Mouse (Mus musculus): ENCODE results near the gene Enoph1. TPM values are rescaled to one million over a fixed set of nuclear protein-coding genes. Genes with fewer than 3 reads are reported as not detected.

Gene Enoph1
- polyA plus RNA-seq, 1 experiment from 2014 or later: 14.0 TPM

DNA sequence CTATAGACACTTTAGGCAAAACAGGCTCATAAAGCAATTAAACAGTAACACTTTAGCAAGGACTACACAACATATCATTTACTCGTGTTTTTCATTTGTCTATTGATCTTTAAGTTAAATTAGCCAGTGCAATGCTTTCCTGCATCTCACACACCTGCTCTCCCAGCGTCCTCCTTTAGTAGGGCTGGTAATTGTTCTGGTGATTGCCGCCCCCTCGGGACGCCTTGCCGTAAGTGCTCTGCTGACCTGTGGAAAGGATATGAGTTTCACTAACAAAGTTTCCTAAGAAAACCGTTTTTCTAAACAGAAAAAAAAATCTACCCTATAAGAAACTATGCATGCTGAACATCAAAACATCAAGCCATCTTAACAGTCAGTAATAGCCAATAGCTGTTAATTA, 3.8 kb upstream of the Enoph1 start:
- ATAC-seq (ENCODE audit: low read depth): no peak
- peaks cover 39% of the 10 kb centered on the region for H3K36me3 ChIP-seq (ENCODE audit: control insufficient read depth, insufficient read depth)
- WGBS (ENCODE audit: insufficient replicate concordance): 73% methylated on average over 7 of the region's 7 CpGs

DNA sequence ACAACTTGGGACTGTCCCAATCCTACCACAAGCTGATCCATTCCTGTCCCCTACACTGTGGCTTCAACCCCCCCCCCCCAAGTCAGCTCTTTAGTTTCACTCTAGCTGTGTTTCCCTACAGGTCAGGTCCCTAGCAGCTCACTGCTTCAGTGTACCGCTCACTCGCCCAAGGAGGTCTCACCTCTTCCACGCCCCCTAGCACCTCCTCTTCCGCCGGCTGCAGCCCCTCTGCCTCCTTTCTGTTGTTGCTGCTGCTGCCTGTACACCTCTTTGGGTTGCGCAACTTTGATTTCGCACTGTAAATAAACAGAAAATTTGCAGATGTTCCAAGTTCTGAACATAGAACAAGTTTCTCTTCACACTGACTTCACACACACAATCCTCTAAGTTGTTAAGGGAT, 3.1 kb upstream of the Enoph1 start:
- no peaks in the 10 kb centered on the region for H3K27me3 ChIP-seq (ENCODE audit: control insufficient read depth, insufficient read depth, low read depth, low read length)
- peaks cover 25% of the 10 kb centered on the region for H3K4me1 ChIP-seq (ENCODE audit: control insufficient read depth, low read depth, low read length)
- no peaks in the 10 kb centered on the region for H3K9me3 ChIP-seq (replicated peaks; ENCODE audit: control insufficient read depth, low read length)
- H3K4me3 ChIP-seq (ENCODE audit: low read depth, low read length): peak overlapping the region; percentile 93
- no peak for ATAC-seq (ENCODE audit: low read depth)
- peak overlapping the region; percentile 78 for H3K4me2 ChIP-seq (ENCODE audit: low read depth, low read length)
- no peak overlapping the region for H3K9ac ChIP-seq (ENCODE audit: low read depth, low read length)
- H3K36me3 ChIP-seq (ENCODE audit: control insufficient read depth, insufficient read depth): peaks cover 39% of the 10 kb centered on the region
- H3K27ac ChIP-seq (ENCODE audit: low read length): no peak overlapping the region
- 40% methylated on average over 7 of the region's 7 CpGs for WGBS (ENCODE audit: insufficient replicate concordance)

More for the DNA sequence above, 3.8 kb upstream of the Enoph1 start:
- no peak overlapping the region for H3K4me3 ChIP-seq (ENCODE audit: low read depth, low read length)
- H3K27ac ChIP-seq (ENCODE audit: low read length): no peak overlapping the region
- H3K9me3 ChIP-seq (replicated peaks; ENCODE audit: control insufficient read depth, low read length): no peaks in the 10 kb centered on the region
- H3K27me3 ChIP-seq (ENCODE audit: control insufficient read depth, insufficient read depth, low read depth, low read length): no peaks in the 10 kb centered on the region
- H3K9ac ChIP-seq (ENCODE audit: low read depth, low read length): no peak overlapping the region
- no peak overlapping the region; the same call in 1 of the 2 replicates for H3K4me2 ChIP-seq (ENCODE audit: low read depth, low read length)
- peaks cover 19% of the 10 kb centered on the region for H3K4me1 ChIP-seq (ENCODE audit: control insufficient read depth, low read depth, low read length)

DNA sequence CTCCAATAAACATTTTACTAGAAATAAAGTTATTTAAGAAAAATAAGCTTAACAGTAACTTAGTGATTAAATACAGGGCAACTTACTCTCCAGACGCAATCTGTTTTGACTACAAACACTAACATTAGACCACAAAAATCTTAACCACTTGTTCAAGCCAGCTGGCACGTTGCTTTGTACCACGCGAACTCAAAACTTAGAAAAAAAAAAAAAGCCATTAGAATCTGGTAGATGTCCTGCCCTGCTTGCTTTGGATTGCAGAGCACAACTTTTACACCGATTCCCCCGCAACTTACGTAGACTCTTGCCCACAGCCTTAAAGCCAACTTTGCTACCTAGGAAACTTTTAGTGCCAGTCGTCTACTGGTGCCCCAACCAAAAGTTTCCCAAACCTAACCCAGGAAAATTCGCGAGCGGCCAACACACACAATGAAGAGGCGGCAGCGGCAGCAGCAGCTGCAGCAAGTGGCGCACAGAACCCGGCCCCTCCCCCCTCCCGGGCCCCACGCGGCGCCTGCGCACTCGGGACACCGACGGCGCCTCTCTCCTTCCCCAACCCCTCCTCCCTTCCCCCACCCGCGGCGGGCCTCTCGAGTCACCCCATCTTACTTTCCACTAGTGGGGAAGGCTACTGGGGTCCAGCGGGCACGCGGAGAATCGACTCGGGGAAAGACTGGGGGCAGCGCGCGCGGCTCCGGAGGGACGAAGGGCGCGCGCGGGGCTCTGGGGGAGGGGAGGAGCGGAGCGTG, 1.6 kb upstream of the Enoph1 start:
- H3K9me3 ChIP-seq (replicated peaks; ENCODE audit: control insufficient read depth, low read length): no peaks in the 10 kb centered on the region
- H3K9ac ChIP-seq (ENCODE audit: low read depth, low read length): peak overlapping the region; percentile 89
- H3K27me3 ChIP-seq (ENCODE audit: control insufficient read depth, insufficient read depth, low read depth, low read length): no peaks in the 10 kb centered on the region
- peak overlapping the region; percentile 77 for H3K27ac ChIP-seq (ENCODE audit: low read length)
- H3K4me1 ChIP-seq (ENCODE audit: control insufficient read depth, low read depth, low read length): peaks cover 27% of the 10 kb centered on the region
- peak overlapping the region; percentile 78 for H3K4me2 ChIP-seq (ENCODE audit: low read depth, low read length)
- peak overlapping the region; percentile 93 for H3K4me3 ChIP-seq (ENCODE audit: low read depth, low read length)
- H3K36me3 ChIP-seq (ENCODE audit: control insufficient read depth, insufficient read depth): peaks cover 30% of the 10 kb centered on the region
- peak; percentile 52 for ATAC-seq (ENCODE audit: low read depth)
- under 1% methylated on average over 44 of the region's 45 CpGs for WGBS (ENCODE audit: insufficient replicate concordance)

DNA sequence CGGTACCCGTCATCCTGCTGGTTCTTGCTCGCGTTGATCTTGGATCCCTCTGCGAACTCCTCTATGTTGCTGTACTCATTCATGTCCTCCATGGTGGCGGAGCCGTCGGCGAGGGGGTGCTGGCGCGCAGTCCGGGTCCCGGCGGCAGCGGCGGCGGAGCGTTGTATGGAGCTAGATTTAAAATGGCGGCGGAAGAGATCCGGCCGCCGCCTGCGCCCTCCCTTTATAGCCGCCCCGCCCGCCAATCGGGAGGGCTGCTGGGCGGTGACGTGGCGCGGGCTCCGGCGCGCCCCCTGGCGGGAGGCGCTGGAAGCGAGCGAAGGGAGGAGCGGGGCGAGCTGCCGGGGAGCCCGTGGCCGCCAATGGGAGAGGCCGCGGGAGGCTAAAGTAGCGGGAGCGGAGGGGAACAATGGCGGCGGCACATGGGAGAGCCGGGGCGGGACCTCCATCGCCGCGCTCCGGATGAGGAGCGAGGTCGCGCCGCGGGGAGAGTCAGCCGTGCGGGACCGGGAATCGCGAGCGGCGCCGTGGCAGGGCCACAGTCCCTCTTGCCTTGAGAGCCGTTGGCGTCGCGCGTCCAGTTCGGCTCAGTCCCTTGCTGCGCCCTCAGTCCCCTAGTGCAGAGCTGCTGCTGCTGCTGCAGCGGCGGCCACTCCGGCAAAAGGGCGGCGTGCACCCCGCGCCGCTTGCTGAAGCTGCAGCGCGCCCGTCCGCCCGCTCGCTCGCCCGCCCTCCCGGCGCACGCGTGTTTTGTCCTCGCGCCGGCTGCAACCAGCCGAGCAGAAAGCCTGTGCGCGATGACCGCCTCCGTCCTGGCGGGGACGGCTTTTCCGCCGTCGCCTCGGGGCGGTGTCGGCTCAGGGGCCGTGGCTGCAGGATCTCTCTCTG, 827 bp upstream of the Enoph1 start:
- Histone ChIP-seq H3K9ac (ENCODE audit: low read depth, low read length) (peak overlapping the region; percentile 89), H3K27ac (ENCODE audit: low read length) (peak overlapping the region; percentile 87), H3K9me3 (replicated peaks; ENCODE audit: control insufficient read depth, low read length) (no peaks in the 10 kb centered on the region), H3K4me1 (ENCODE audit: control insufficient read depth, low read depth, low read length) (peaks cover 34% of the 10 kb centered on the region), H3K4me2 (ENCODE audit: low read depth, low read length) (peak overlapping the region; percentile 98), H3K27me3 (ENCODE audit: control insufficient read depth, insufficient read depth, low read depth, low read length) (no peaks in the 10 kb centered on the region), H3K36me3 (ENCODE audit: control insufficient read depth, insufficient read depth) (peaks cover 24% of the 10 kb centered on the region), H3K4me3 (ENCODE audit: low read depth, low read length) (peak overlapping the region; percentile 93)
- peak; percentile 75 for ATAC-seq (ENCODE audit: low read depth)
- under 1% methylated on average over 112 of the region's 113 CpGs for WGBS (ENCODE audit: insufficient replicate concordance)

DNA sequence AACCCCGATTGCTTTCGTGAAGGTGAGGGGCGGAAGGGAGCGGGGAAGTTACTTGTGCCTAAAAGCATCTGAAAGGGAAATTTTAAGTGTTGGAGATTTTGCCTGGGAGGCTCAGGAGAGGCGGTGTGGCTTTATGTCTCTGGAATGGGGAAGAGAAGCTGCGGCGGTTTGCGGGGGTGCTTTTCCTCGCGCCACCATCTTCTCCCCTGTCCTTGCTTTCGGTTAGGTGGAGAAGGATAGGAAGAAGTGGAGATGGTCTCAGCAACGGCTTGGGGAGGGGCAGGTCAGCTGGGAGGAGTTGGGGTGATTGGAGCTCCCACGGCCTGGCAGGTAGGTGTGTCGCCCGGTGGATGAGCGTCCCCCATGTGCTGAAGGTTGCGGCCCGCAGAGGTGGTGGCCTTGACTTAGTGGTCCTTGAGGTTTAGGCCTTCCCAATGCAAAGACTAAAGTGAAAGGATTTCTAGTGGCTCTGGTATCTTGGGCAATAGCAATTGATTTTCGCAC, 548 bp downstream of the Enoph1 start:
- Histone ChIP-seq H3K36me3 (ENCODE audit: control insufficient read depth, insufficient read depth) (peaks cover 12% of the 10 kb centered on the region), H3K4me1 (ENCODE audit: control insufficient read depth, low read depth, low read length) (peaks cover 38% of the 10 kb centered on the region), H3K4me2 (ENCODE audit: low read depth, low read length) (peak overlapping the region; percentile 98), H3K27me3 (ENCODE audit: control insufficient read depth, insufficient read depth, low read depth, low read length) (no peaks in the 10 kb centered on the region), H3K4me3 (ENCODE audit: low read depth, low read length) (peak overlapping the region; percentile 93), H3K9me3 (replicated peaks; ENCODE audit: control insufficient read depth, low read length) (no peaks in the 10 kb centered on the region), H3K27ac (ENCODE audit: low read length) (peak overlapping the region; percentile 71), H3K9ac (ENCODE audit: low read depth, low read length) (peak overlapping the region; percentile 86)
- under 1% methylated on average over 19 of the region's 19 CpGs for WGBS (ENCODE audit: insufficient replicate concordance)
- no peak for ATAC-seq (ENCODE audit: low read depth)

DNA sequence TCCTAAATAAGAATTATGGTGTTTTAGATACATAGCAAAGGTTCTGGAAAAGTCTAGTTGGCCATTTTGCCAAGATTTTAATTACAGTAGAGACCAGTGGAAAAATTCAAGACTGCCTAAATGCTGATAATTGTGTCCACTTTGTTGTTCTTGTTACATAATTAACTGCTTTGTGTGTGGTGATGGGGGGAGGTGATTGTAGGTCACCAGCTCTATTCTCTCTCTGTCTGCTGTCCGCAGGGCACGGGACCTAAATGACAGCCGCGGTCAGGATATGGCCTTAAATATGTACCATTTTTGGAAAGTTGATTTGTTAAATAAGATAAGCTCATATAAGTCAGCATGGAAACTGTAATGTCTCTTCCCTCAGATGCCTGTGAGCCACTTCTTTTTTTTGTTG, 1.5 kb downstream of the Enoph1 start:
- H3K4me1 ChIP-seq (ENCODE audit: control insufficient read depth, low read depth, low read length): peaks cover 35% of the 10 kb centered on the region
- H3K9ac ChIP-seq (ENCODE audit: low read depth, low read length): no peak overlapping the region
- WGBS (ENCODE audit: insufficient replicate concordance): 48% methylated on average over 4 of the region's 4 CpGs
- H3K27me3 ChIP-seq (ENCODE audit: control insufficient read depth, insufficient read depth, low read depth, low read length): no peaks in the 10 kb centered on the region
- no peak overlapping the region for H3K4me3 ChIP-seq (ENCODE audit: low read depth, low read length)
- no peak overlapping the region for H3K27ac ChIP-seq (ENCODE audit: low read length)
- H3K36me3 ChIP-seq (ENCODE audit: control insufficient read depth, insufficient read depth): peaks cover 6% of the 10 kb centered on the region
- H3K9me3 ChIP-seq (replicated peaks; ENCODE audit: control insufficient read depth, low read length): no peaks in the 10 kb centered on the region
- no peak for ATAC-seq (ENCODE audit: low read depth)
- H3K4me2 ChIP-seq (ENCODE audit: low read depth, low read length): peak overlapping the region; percentile 15; the same call in 1 of the 2 replicates

DNA sequence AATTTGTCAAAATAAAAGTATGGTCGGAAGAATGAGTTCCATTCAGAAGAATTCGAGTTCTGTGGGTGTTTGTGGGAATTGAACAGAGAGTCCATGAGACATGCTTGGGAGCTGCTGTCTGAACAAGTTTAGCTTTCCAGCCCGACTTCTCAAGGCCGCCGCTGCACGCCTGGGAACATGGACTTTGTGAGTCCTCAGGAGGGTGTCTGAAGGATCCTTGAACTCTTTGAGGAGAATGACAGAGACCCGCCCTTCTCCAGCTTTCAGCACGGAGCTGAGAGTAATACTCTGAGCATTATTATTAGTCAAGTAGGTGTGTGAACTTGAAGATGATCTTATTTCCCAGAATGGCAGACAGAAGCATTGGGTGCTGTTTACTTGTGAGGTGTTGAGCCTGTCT, 2.7 kb downstream of the Enoph1 start:
- WGBS (ENCODE audit: insufficient replicate concordance): 82% methylated on average over 8 of the region's 8 CpGs
- Histone ChIP-seq H3K27ac (ENCODE audit: low read length) (no peak overlapping the region), H3K27me3 (ENCODE audit: control insufficient read depth, insufficient read depth, low read depth, low read length) (no peaks in the 10 kb centered on the region), H3K4me2 (ENCODE audit: low read depth, low read length) (no peak overlapping the region), H3K4me1 (ENCODE audit: control insufficient read depth, low read depth, low read length) (peaks cover 26% of the 10 kb centered on the region), H3K9me3 (replicated peaks; ENCODE audit: control insufficient read depth, low read length) (no peaks in the 10 kb centered on the region), H3K36me3 (ENCODE audit: control insufficient read depth, insufficient read depth) (no peaks in the 10 kb centered on the region), H3K4me3 (ENCODE audit: low read depth, low read length) (no peak overlapping the region), H3K9ac (ENCODE audit: low read depth, low read length) (no peak overlapping the region)
- no peak for ATAC-seq (ENCODE audit: low read depth)

DNA sequence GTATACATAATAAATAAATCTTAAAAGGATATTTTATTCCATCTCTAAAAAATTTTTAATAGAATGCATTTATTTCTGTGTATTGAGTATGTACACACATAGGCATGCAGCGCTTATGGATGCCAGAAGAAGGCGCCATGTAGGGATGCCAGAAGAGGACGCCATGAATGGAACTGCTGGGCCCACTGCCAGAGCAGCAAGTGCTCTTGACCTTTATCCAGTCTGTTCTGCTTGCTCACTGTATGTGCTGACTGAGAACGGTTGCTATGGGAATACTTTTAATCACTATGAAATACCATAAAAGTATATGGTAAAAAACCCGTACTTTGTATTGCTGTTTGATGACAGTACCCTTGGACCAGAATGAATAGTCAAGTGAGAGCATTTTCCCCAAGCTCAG, 3.6 kb downstream of the Enoph1 start:
- Histone ChIP-seq H3K36me3 (ENCODE audit: control insufficient read depth, insufficient read depth) (no peaks in the 10 kb centered on the region), H3K4me2 (ENCODE audit: low read depth, low read length) (no peak overlapping the region), H3K4me3 (ENCODE audit: low read depth, low read length) (no peak overlapping the region), H3K9ac (ENCODE audit: low read depth, low read length) (no peak overlapping the region), H3K27ac (ENCODE audit: low read length) (no peak overlapping the region), H3K27me3 (ENCODE audit: control insufficient read depth, insufficient read depth, low read depth, low read length) (no peaks in the 10 kb centered on the region), H3K9me3 (replicated peaks; ENCODE audit: control insufficient read depth, low read length) (no peaks in the 10 kb centered on the region), H3K4me1 (ENCODE audit: control insufficient read depth, low read depth, low read length) (peaks cover 27% of the 10 kb centered on the region)
- ATAC-seq (ENCODE audit: low read depth): no peak
- WGBS (ENCODE audit: insufficient replicate concordance): 67% methylated on average over 5 of the region's 5 CpGs

Measured in liver, embryonic 16.5 days (tissue).